Mouse (Mus musculus) forebrain, postnatal 0 days (tissue): ENCODE results near the gene Gcnt1. TPM values are rescaled to one million over a fixed set of nuclear protein-coding genes. Genes with fewer than 3 reads are reported as not detected.

Experiments used
- ATAC-seq: fragments of 200-750 bp; cut with Nextera tagmentation; 2 replicates; pipeline ENCODE4 v1.8.0; 2017; ENCODE audit warnings: mild to moderate bottlenecking, moderate library complexity
- DNase-seq: peaks from one replicate; pipeline ENCODE4 v3.0.0-alpha.2; 2015
- H3K27ac ChIP-seq: fragments of 300-500 bp; sonication (generic); 2 replicates; pipeline ENCODE4 v1.5.1; 2014; ENCODE audit warnings: low read depth, mild to moderate bottlenecking, antibody characterized with exemption, low read length, moderate library complexity, mixed read lengths
- H3K27me3 ChIP-seq: fragments of 300-500 bp; sonication (generic); 2 replicates; pipeline ENCODE4 v1.6.1; 2014; ENCODE audit warnings: mild to moderate bottlenecking, low read length, mixed read lengths; ENCODE audit not compliant: insufficient read depth
- H3K36me3 ChIP-seq: fragments of 300-500 bp; sonication (generic); 2 replicates; pipeline ENCODE4 v1.6.1; 2014; ENCODE audit warnings: mild to moderate bottlenecking, moderate library complexity; ENCODE audit not compliant: insufficient read depth
- H3K4me1 ChIP-seq: fragments of 300-500 bp; sonication (generic); 2 replicates; pipeline ENCODE4 v1.6.1; 2014; ENCODE audit warnings: antibody characterized with exemption; ENCODE audit not compliant: insufficient read depth
- H3K4me2 ChIP-seq: fragments of 300-500 bp; sonication (generic); 2 replicates; pipeline ENCODE4 v1.6.1; 2014; ENCODE audit warnings: low read depth, mild to moderate bottlenecking, moderate library complexity
- H3K4me3 ChIP-seq: fragments of 300-500 bp; sonication (generic); 2 replicates; pipeline ENCODE4 v1.5.1; 2014; ENCODE audit warnings: low read depth, low read length, mixed read lengths
- H3K9ac ChIP-seq: fragments of 300-500 bp; sonication (generic); 2 replicates; pipeline ENCODE4 v1.6.1; 2014; ENCODE audit warnings: mild to moderate bottlenecking
- H3K9me3 ChIP-seq: fragments of 300-500 bp; sonication (generic); 2 replicates; pipeline ENCODE4 v1.6.1; 2016; ENCODE audit warnings: low read length
- CTCF ChIP-seq: sonication (generic); IDR thresholded peaks from 2 replicates; pipeline ENCODE4 v1.5.1; 2016; ENCODE audit warnings: antibody characterized with exemption, control low read depth, low read depth
- WGBS: fragments of 180-500 bp; shearing (Covaris S2); extraction: QIAGEN DNeasy Blood & Tissue Kit; methylation state at CpG from one replicate; pipeline ENCODE4 v1.1.7; 2014; 5-methylcytosine and 5-hydroxymethylcytosine counted together
- polyA plus RNA-seq: library from polyadenylated mRNA; unstranded; fragments of >200 nt; fragmentation: Nextera tagmentation; extraction: Ambion mirVana; gene quantifications from 2 replicates; pipeline ENCODE4 v1.2.1, GENCODE M21; 2015
- total RNA-seq: library from RNA; depleted of rRNA; stranded (reverse); fragments of >200 nt; gene quantifications from 2 replicates; pipeline ENCODE4 v1.2.3, GENCODE M21; 2014

Gcnt1 gene
- total and polyA plus RNA-seq, 2 experiments from 2014 or later, result 0.84 to 2.7 TPM

DNA sequence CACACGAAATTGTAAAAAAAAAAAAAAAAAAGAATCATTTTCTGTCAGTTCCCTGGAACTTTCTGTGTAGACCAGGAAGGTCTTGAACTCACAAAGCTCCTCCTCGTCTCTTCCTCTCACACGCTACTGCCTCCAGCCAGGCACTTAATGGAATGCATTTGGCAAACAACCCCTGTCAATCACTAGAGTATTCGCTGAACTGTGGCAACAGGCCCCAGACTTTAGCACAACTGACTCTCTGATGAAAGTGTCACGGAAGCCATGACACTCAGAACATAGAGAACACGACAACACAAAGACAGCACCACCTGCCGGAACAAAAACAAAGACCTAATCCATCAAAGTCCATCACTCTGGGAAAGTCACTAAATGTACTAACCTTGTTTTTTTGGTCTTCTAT lies 3.1 kb downstream of the Gcnt1 start:
- H3K9me3 ChIP-seq, result no peaks in the 10 kb centered on the region
- no peak overlapping the region for H3K4me2 ChIP-seq
- H3K4me1 ChIP-seq, result no peaks in the 10 kb centered on the region
- DNase-seq (no peak), ATAC-seq (no peak)
- no peak overlapping the region for H3K27ac ChIP-seq
- H3K36me3 ChIP-seq, result no peaks in the 10 kb centered on the region
- H3K9ac ChIP-seq, result no peak overlapping the region
- 48% methylated on average over 7 of the region's 7 CpGs for WGBS
- H3K27me3 ChIP-seq, result no peaks in the 10 kb centered on the region
- no peak for TF ChIP-seq CTCF
- no peak overlapping the region for H3K4me3 ChIP-seq

DNA sequence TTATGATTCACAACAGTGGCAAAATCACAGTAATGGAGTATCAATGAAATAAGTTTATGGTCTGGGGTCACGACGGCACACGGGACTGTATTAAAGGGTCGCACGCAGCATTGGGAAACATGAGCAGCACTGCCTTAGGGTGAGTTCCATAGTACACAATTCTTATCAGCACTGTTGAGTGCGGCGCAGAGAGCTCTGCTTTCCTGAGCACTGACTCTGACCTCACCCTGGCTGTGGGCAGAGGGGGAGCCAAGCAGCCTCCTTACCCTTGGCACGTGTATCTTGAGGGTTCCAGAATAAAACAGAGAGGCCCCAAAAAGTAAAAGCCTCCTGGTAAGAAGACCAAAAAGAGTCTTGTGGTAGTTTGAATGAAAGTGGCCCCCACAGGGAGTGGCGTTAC lies 4.1 kb downstream of the Gcnt1 start:
- no peak for ATAC-seq
- no peak overlapping the region for H3K27ac ChIP-seq
- H3K27me3 ChIP-seq, result no peaks in the 10 kb centered on the region
- no peak for DNase-seq
- no peaks in the 10 kb centered on the region for H3K9me3 ChIP-seq
- no peaks in the 10 kb centered on the region for H3K36me3 ChIP-seq
- no peaks in the 10 kb centered on the region for H3K4me1 ChIP-seq
- WGBS, result 94% methylated on average over 9 of the region's 9 CpGs
- H3K9ac ChIP-seq, result no peak overlapping the region
- no peak overlapping the region for H3K4me2 ChIP-seq
- no peak for TF ChIP-seq CTCF
- no peak overlapping the region for H3K4me3 ChIP-seq

DNA sequence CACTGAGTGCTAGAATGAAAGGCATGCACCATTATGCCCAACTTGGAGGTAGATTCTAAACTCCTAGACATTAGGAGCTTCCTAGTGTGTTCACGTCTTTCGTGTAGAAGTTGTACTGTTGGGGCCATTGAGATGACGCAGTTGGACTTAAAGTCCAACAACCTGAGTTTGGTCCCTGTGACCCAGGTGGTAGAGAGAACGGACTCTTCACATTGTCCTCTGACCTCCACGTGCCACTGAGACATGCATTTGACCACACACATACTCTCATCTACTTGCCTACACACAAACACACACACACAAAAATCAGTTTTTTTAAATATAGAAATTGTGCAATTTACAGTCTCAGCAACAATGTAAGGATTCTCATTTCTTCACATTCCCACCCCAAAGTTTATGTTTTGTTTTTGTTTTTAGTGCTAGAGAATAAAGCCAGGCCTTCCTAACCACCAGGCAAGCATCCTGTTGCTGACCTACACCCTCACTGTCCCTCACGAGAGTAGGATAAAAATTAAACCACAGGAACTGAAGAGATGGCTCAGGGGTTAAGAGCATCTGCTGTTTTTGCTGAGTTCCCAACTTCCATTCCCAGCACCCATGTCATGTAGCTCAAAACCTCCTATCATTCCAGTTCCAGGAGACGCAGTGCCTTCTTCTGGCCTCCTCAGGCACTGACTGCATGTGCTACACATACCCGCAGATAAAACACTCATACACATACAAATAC lies 6.1 kb downstream of the Gcnt1 start:
- no peaks in the 10 kb centered on the region for H3K4me1 ChIP-seq

DNA sequence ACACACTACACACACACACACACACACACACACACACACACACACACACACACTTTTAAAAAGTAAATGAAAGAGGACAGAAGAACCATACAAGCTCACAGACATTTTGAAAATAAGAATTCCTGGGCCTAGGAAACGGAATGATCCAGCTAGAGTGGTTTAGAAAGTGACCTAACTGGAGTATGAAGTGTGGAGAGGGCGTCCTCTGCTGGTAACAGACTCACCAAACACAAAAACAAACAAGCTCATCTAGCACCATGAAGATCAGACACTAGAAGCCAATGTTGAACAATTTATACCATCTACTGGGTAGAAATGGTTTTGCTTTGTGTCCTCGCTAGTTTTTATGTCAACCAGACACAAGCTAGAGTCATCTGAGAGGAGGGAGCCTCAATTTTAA lies 7.9 kb downstream of the Gcnt1 start:
- Histone ChIP-seq H3K27me3 (no peaks in the 10 kb centered on the region), H3K4me3 (no peak overlapping the region), H3K27ac (no peak overlapping the region), H3K4me2 (no peak overlapping the region), H3K4me1 (no peaks in the 10 kb centered on the region), H3K9ac (no peak overlapping the region), H3K36me3 (no peaks in the 10 kb centered on the region), H3K9me3 (no peaks in the 10 kb centered on the region)
- DNase-seq (peak; percentile 30), ATAC-seq (no peak)
- WGBS, result 40% methylated on average over 3 of the region's 3 CpGs
- peak; percentile 66 for TF ChIP-seq CTCF

More for the DNA sequence above, 6.1 kb downstream of the Gcnt1 start:
- no peak overlapping the region for H3K27ac ChIP-seq
- no peak overlapping the region for H3K4me2 ChIP-seq
- no peak overlapping the region for H3K9ac ChIP-seq
- H3K4me3 ChIP-seq, result no peak overlapping the region
- no peak for ATAC-seq
- no peaks in the 10 kb centered on the region for H3K9me3 ChIP-seq
- WGBS, result 94% methylated on average over 8 of the region's 8 CpGs
- H3K36me3 ChIP-seq, result no peaks in the 10 kb centered on the region
- DNase-seq, result no peak
- H3K27me3 ChIP-seq, result no peaks in the 10 kb centered on the region
- TF ChIP-seq CTCF, result no peak

DNA sequence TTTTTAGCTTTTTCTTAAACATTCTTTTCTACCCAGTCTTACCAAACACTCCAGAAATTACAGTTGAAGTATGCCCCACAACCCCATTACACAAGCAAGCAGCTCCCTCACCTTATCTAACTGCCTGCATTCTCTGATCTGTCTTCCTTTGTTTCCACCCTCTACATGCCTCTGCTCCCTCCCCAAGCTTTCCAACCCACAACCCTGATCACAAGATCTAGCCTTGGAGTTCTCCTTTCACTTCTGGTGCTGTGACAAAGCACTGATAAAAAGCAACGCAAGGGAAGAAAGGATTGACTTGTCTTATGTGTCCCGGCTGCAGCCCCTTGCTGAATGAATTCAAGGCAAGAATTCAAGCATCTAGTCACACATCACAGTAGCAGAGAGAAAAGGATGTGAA lies 11.5 kb downstream of the Gcnt1 start:
- 78% methylated on average over 2 of the region's 2 CpGs for WGBS
- no peak overlapping the region for H3K4me3 ChIP-seq
- no peaks in the 10 kb centered on the region for H3K9me3 ChIP-seq
- H3K4me2 ChIP-seq, result no peak overlapping the region
- no peak overlapping the region for H3K27ac ChIP-seq
- 0 out of 2 replicates have a peak, but pooled peaks cover 3% of the 10 kb centered on the region for H3K4me1 ChIP-seq
- no peak for DNase-seq
- H3K36me3 ChIP-seq, result no peaks in the 10 kb centered on the region
- no peak for TF ChIP-seq CTCF
- ATAC-seq, result no peak
- peaks cover 5% of the 10 kb centered on the region; the same call in 1 of the 2 replicates for H3K27me3 ChIP-seq
- no peak overlapping the region for H3K9ac ChIP-seq

DNA sequence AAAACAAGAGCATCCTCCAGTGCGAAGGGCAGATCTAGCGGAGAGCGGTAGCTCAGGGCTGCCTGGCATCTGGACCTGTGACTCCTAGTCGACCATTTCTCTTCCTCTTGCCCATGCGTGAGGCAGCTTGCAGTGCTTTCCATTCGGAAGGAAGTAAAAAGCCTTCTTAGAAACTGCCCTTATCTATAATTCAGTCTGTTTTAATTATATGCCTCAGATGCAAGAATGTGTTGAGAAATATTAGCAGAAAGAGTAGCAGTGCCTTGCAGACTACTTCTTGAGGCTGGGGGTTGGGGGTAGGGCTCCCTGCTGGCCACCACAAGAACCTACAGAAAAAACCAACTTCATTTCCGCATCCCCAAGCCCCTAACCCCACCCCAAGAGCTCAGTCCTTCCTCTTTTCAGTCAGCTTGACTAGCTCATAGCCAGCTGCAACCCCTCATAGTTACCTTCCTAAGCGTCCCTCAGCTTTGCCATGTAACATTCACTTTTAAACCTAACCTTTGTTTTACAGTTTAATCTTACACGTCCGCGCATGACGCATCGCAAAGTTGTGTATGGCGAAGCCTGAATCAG lies 13.2 kb downstream of the Gcnt1 start:
- Histone ChIP-seq H3K9ac (no peak overlapping the region), H3K27me3 (peaks cover 12% of the 10 kb centered on the region; the same call in 1 of the 2 replicates), H3K4me2 (no peak overlapping the region), H3K4me1 (0 out of 2 replicates have a peak, but pooled peaks cover 3% of the 10 kb centered on the region), H3K4me3 (no peak overlapping the region), H3K27ac (no peak overlapping the region), H3K36me3 (no peaks in the 10 kb centered on the region), H3K9me3 (no peaks in the 10 kb centered on the region)
- WGBS, result 86% methylated on average over 14 of the region's 14 CpGs
- no peak for ATAC-seq
- no peak for DNase-seq
- TF ChIP-seq CTCF, result no peak

DNA sequence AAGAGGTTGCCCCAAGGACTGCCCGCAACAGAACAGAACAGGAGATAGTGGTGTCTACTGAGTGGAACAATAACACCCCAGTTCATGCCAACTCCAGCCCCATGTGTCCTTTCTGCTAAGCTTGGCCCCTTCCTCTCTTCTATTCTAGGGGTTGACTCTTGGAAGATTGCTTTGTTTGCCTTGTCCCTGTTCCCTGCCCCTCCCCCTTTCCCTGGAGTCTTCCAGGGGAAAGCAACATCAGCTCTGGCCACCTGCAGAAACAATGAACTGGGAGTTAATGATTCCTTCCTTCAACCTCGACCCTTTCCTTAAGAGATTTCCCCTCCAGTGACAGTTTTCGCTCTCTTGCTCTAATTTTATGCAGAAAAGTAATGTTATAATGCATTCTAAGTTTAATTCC lies 15.3 kb downstream of the Gcnt1 start:
- no peaks in the 10 kb centered on the region for H3K9me3 ChIP-seq
- H3K4me1 ChIP-seq, result 0 out of 2 replicates have a peak, but pooled peaks cover 3% of the 10 kb centered on the region
- WGBS, result 58% methylated on average over 3 of the region's 3 CpGs
- DNase-seq (no peak), ATAC-seq (no peak)
- no peak overlapping the region for H3K4me3 ChIP-seq
- TF ChIP-seq CTCF, result no peak
- H3K27ac ChIP-seq, result no peak overlapping the region
- H3K27me3 ChIP-seq, result peaks cover 13% of the 10 kb centered on the region; the same call in 1 of the 2 replicates
- H3K4me2 ChIP-seq, result no peak overlapping the region
- no peaks in the 10 kb centered on the region for H3K36me3 ChIP-seq
- no peak overlapping the region for H3K9ac ChIP-seq
